Mouse (Mus musculus): ENCODE measurements around the gene Tmem218.

The Tmem218 gene

GRCm38 (mm10) chr9:37207929-37208411 lies at the start of gene Tmem218:
TSS of gene Tmem218 (plus strand) at chr9:37208223.
- DNase-seq = peak; percentile 89

GRCm38 (mm10) chr9:37160686-37161085 lies 47.3 kb upstream of the Tmem218 start:
- no peak for DNase-seq

- DNase-seq = no peak
These were observed 41.1 kb upstream of the Tmem218 start for GRCm38 (mm10) chr9:37166899-37167298.

DNA sequence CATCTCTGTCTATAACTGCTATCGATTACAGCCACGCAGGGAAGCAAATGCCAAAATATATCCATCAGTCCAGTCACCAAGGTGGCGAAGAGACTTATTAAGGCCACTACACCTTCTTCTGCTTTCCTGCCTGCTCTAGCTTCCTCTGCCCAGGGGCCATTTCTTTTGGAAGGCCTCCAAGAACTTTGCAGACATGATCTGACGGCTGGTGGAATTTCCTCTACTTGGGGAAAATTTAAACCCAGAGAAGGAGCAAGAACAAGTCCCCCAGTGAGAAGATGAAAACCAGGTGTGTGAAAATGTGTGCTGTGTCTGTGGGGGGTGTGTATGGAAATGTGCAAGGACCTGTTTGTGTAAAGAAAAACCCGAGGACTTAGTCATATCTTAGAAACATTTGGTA lies 34.6 kb upstream of the Tmem218 start:
- DNase-seq = no peak

DNA sequence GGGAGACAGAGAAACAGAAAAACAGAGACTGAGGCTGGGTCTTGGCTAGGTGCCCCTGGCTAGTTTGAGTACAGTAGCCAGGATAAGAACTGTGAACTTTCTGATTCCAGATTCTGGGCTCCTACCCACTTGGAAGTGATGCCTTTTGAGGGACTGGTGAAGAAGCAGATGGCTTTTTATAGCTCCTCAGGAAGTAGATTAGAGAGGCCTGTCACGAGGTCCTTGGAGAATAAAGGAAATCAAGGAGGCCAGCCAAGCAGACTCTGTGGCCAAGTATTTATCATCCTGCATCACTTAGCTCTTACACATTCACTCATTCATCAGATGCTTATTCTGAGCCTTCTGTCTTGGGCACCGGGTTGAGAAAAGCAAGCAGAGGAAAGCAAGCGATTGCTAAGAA lies 32.0 kb upstream of the Tmem218 start:
- no peak for DNase-seq

- DNase-seq = peak; percentile 73
These were observed 30.9 kb upstream of the Tmem218 start for GRCm38 (mm10) chr9:37177107-37177506.

DNA sequence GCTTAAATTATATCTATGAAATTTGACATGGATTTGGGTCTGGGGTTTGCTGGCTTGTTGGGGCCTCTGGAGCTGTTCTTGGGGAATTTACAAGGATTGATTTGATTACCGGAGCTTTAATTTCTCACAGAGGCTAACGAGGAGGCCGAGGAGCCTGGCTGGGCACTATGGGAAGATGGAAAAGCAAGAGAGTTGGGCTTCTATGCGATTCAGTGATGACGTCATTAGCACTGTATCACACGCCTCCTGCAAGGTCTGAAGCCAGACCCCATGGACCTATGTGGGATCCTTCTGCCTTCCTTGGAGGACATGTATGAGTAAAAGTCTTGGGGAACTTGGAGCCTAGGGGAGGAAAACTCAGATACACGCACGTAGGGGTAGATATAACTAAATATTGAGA lies 30.5 kb upstream of the Tmem218 start:
- DNase-seq = no peak

- DNase-seq = no peak
These were observed 29.1 kb upstream of the Tmem218 start for GRCm38 (mm10) chr9:37178911-37179310.

- DNase-seq = no peak
These were observed 28.4 kb upstream of the Tmem218 start for GRCm38 (mm10) chr9:37179596-37179995.

GRCm38 (mm10) chr9:37181596-37181995 lies 26.4 kb upstream of the Tmem218 start:
- DNase-seq = no peak

DNA sequence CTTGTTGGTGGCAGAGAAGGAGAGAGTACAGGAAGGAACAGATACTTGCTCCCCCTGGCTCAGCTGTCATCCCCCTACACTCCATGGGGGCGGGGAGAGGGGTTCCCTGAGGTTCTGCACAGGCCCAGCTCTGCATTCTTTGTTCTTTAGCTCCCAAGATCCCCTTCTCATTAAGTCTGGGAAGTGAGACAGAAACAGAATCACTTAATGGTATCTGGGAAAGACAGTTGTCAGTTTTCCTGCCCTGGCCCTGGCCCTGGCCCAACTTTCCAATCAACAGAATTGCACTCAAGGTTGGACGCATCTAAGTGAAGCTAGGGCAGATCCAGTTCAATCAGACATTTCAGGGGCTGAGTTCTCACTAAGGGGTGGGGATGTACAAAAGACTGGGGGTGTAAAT lies 24.8 kb upstream of the Tmem218 start:
- DNase-seq = no peak

- DNase-seq = no peak
These were observed 20.6 kb upstream of the Tmem218 start for GRCm38 (mm10) chr9:37187407-37187806.

- no peak for DNase-seq
These were observed 20.0 kb upstream of the Tmem218 start for GRCm38 (mm10) chr9:37188024-37188423.

DNA sequence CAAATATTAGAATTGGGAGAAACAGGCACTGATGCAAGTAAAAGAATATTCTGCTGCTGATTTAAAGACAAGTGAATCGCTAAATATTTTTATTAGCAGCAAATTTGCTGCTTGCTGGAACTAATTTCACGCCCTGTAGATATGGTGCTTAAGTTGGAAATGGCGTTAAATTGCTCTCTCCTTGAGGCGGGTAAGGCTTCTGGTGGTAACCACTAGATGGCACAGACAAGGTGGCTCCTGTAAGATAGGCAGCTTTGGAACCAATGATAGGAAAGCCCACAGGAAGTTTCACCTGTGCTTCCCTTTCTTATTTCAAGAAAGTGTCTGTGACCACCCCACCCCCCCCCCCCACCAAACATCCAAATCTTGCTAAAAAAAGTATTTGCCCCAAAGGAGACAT lies 11.0 kb upstream of the Tmem218 start:
- no peak for DNase-seq

GRCm38 (mm10) chr9:37200414-37200813 lies 7.6 kb upstream of the Tmem218 start:
- peak; percentile 34 for DNase-seq

DNA sequence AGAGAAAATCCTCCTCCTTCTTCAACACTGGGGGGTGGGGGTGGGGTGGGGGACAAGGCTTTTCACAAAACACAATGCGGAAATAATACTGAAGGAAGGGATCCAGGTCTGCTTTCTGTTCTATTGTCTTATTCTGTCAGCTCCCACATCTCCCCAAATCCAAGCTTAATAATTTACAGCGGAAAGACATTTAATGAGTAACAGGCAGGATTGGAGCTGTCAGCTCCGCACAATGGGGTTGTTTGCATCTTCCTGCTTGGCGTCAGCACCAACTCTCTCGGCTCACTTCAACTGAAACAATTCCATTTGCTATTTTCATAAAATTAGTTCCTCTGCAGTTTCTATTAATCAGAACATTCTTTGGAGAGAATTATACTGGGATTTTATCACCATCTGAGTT lies 4.1 kb upstream of the Tmem218 start:
- DNase-seq = no peak

- DNase-seq = no peak
These were observed 5.2 kb downstream of the Tmem218 start for GRCm38 (mm10) chr9:37213060-37213738.

DNA sequence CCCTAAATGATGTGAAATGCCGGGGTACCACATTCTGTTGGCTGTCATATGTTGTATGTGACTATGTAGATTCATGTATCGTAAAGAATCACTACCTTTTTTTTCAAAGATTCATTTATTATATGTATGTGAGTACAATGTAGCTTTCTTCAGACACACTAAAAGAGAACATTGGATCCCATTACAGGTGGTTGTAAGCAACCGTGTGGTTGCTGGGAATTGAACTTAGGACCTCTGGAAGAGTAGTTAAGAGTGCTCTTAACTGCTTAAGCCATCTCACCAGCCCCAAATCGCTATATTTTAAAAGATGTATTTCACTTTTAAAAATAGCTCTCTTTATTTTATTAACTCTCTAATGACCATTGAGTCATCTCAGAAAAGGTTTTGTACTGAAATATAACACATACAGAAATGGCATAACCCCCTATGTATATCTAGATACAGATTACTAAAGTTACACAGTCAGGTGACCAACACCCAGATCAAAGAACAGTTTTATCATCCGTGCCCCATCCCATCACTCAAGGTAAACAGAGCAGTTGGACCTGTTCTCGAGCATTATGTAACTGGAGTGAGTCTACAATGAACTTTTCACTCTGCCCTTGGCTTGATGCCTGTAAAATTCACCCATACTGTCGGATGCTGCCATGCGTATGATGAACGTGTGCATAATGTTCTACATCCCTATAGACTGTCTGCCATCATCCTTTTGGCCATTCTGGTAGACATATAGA lies 6.5 kb downstream of the Tmem218 start:
- DNase-seq = no peak

DNA sequence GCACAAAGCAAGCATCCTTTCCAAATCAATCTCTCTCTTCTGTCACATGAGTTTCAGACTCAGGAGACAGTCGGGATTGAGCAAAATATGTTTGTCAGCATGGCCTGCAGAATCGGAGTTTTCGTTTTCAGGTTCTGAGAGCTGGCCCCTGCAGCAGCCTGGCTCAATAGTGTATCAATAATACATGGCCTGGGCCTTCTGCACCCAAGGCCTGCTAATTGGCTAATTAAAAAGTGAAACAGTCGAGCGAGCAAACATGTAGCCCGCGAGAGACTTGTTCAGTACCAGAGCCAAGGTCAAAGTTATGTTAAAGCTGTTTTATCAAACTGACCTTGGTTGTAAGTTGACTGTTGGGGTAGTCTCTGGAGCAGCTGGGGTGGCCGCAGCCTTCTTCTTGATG lies 12.7 kb downstream of the Tmem218 start:
- no peak for DNase-seq

- no peak for DNase-seq
These were observed 17.6 kb downstream of the Tmem218 start for GRCm38 (mm10) chr9:37225581-37225980.

DNA sequence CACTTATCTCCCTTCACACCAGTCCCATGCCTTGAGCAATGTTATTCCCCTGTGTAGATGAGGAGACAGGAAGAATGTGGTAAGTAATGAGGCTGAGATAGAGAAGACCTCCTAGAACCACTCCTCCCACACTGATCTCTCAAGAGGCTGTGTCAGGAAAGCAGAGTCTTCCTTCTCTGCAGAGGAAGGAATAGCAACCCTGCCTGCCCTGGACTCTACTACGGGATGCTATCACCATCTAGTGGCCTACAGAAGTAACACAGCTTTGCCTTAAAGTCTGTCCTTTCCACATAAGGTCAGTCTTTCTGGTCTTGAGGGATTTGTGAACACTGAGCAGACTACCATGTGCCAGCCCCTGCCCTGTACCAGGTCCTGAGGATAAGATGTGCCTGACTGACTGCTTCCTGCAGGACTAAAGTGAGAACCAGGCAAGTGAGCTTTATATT lies 21.9 kb downstream of the Tmem218 start:
- DNase-seq = peak; percentile 68

GRCm38 (mm10) chr9:37230486-37231195 lies 22.6 kb downstream of the Tmem218 start:
- no peak for DNase-seq
